Mouse (Mus musculus): ENCODE results near the gene Mink1.

DNA sequence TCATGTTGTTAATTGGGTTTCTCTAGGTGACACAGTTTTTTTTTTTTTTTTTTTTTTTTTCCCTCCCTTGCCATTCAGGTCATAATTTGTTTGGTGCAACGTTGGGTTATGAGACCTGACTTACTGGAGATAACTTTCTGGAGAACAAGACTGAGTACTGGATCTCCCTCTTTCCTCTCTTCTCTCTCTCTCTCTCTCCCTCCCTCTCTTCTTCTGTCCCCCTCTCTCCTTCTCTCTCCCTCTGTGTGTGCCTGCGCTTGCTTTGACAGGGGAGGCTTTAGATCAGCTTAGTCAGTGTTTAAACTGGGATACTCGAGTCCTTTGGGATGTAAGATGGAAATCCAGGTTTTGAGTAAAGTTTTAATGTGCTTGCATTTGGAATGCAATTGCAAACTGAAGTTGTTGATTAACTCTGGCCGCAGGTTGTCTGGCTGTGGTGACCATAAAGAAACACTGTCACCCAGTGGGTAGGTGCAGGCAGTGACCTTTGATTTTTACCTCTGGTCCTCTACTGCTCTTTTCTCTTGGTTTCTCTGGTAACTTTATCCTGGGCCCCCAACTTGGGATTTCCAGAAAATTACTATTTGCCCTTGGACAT is 1.7 kb downstream of the Mink1 start:
- TF ChIP-seq CTCF (IDR thresholded peaks at IDR 0.05; ENCODE audit: borderline replicate concordance, extremely low read depth, insufficient read depth, insufficient read length) (no peak), POLR2A (IDR thresholded peaks at IDR 0.05; ENCODE audit: borderline replicate concordance, extremely low read depth, insufficient read depth, insufficient read length, poor library complexity, severe bottlenecking) (no peak)
